Mouse (Mus musculus): ENCODE measurements around the gene 1700001P01Rik. TPM values are rescaled to one million over a fixed set of nuclear protein-coding genes. Genes with fewer than 3 reads are reported as not detected.
A peak's percentile ranks its signal among the peaks of the same experiment; 100 is the strongest.

Gene 1700001P01Rik
- polyA plus RNA-seq, 1 experiment: not detected

GRCm38 (mm10) chr11:97818571-97818970 is 42.9 kb upstream of the 1700001P01Rik start:
- Histone ChIP-seq H3K4me1 (ENCODE audit: control insufficient read depth, insufficient read depth, low read length) (peaks cover 34% of the 10 kb centered on the region), H3K4me3 (ENCODE audit: insufficient read depth, low read length) (no peak overlapping the region), H3K27ac (ENCODE audit: insufficient read depth, low read length) (peak overlapping the region; percentile 43)
- no peak for TF ChIP-seq CTCF (IDR thresholded peaks at IDR 0.05; ENCODE audit: borderline replicate concordance, insufficient read depth, low read length)
- no peak for TF ChIP-seq POLR2A (IDR thresholded peaks at IDR 0.05; ENCODE audit: low read depth, low read length)

DNA sequence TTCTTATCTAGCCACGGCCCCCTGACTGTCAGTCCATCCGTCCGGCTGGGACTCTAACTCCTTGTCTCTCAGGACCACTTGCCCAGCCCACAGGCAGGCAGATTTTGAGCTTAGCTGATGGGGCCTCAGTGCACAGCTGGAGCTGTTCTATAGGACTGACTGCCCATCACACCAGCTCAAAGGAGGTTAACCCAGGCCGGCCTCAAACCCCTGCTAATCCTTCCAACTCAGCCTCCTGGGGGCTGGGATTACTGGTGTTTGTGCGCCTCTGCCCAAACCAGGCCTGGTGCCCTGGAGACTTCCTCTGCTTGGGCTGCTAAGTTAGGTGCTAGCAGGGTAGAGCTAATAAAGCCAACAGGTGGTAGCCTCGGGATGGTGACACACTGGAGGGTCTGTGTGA is 42.3 kb upstream of the 1700001P01Rik start:
- no peak for TF ChIP-seq CTCF (IDR thresholded peaks at IDR 0.05; ENCODE audit: borderline replicate concordance, insufficient read depth, low read length)
- no peak for TF ChIP-seq POLR2A (IDR thresholded peaks at IDR 0.05; ENCODE audit: low read depth, low read length)
- Histone ChIP-seq H3K27ac (ENCODE audit: insufficient read depth, low read length) (peak overlapping the region; percentile 31; the same call in 1 of the 2 replicates), H3K4me1 (ENCODE audit: control insufficient read depth, insufficient read depth, low read length) (peaks cover 38% of the 10 kb centered on the region), H3K4me3 (ENCODE audit: insufficient read depth, low read length) (no peak overlapping the region)

DNA sequence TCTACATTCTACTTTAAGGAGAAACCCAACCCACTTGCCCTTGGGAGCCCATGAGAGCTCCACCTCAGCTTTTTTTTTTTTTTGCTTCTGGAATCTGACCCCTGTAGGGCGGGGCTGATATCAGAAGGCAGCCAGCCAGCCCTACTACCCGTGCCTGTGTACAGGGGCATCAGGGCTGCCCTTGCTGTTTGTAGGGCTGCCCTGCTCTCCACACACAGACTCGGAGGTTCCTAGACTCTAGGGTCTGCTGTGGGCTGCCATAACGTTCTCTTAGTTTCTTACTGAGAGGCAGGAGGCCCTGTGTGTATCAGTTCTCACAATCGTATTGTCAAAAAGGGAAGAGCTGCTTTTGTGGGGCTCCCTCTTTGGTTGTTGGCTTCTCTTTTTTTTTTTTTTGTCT is 41.7 kb upstream of the 1700001P01Rik start:
- peak overlapping the region; percentile 34 for H3K27ac ChIP-seq (ENCODE audit: insufficient read depth, low read length)
- peaks cover 44% of the 10 kb centered on the region for H3K4me1 ChIP-seq (ENCODE audit: control insufficient read depth, insufficient read depth, low read length)
- no peak for TF ChIP-seq POLR2A (IDR thresholded peaks at IDR 0.05; ENCODE audit: low read depth, low read length)
- no peak for TF ChIP-seq CTCF (IDR thresholded peaks at IDR 0.05; ENCODE audit: borderline replicate concordance, insufficient read depth, low read length)
- no peak overlapping the region for H3K4me3 ChIP-seq (ENCODE audit: insufficient read depth, low read length)

GRCm38 (mm10) chr11:97816916-97817315 is 41.2 kb upstream of the 1700001P01Rik start:
- TF ChIP-seq CTCF (IDR thresholded peaks at IDR 0.05; ENCODE audit: borderline replicate concordance, insufficient read depth, low read length): no peak
- TF ChIP-seq POLR2A (IDR thresholded peaks at IDR 0.05; ENCODE audit: low read depth, low read length): no peak
- Histone ChIP-seq H3K27ac (ENCODE audit: insufficient read depth, low read length) (peak overlapping the region; percentile 2; the same call in 1 of the 2 replicates), H3K4me3 (ENCODE audit: insufficient read depth, low read length) (no peak overlapping the region), H3K4me1 (ENCODE audit: control insufficient read depth, insufficient read depth, low read length) (peaks cover 45% of the 10 kb centered on the region)

GRCm38 (mm10) chr11:97816176-97816575 is 40.5 kb upstream of the 1700001P01Rik start:
- Histone ChIP-seq H3K4me3 (ENCODE audit: insufficient read depth, low read length) (no peak overlapping the region), H3K4me1 (ENCODE audit: control insufficient read depth, insufficient read depth, low read length) (peaks cover 39% of the 10 kb centered on the region), H3K27ac (ENCODE audit: insufficient read depth, low read length) (no peak overlapping the region)
- no peak for TF ChIP-seq CTCF (IDR thresholded peaks at IDR 0.05; ENCODE audit: borderline replicate concordance, insufficient read depth, low read length)
- TF ChIP-seq POLR2A (IDR thresholded peaks at IDR 0.05; ENCODE audit: low read depth, low read length): no peak

- peaks cover 38% of the 10 kb centered on the region for H3K4me1 ChIP-seq (ENCODE audit: control insufficient read depth, insufficient read depth, low read length)
- no peak overlapping the region for H3K27ac ChIP-seq (ENCODE audit: insufficient read depth, low read length)
- no peak overlapping the region for H3K4me3 ChIP-seq (ENCODE audit: insufficient read depth, low read length)
- TF ChIP-seq POLR2A (IDR thresholded peaks at IDR 0.05; ENCODE audit: low read depth, low read length): no peak
- no peak for TF ChIP-seq CTCF (IDR thresholded peaks at IDR 0.05; ENCODE audit: borderline replicate concordance, insufficient read depth, low read length)
Observed at GRCm38 (mm10) chr11:97815736-97816135, 40.0 kb upstream of the 1700001P01Rik start.

DNA sequence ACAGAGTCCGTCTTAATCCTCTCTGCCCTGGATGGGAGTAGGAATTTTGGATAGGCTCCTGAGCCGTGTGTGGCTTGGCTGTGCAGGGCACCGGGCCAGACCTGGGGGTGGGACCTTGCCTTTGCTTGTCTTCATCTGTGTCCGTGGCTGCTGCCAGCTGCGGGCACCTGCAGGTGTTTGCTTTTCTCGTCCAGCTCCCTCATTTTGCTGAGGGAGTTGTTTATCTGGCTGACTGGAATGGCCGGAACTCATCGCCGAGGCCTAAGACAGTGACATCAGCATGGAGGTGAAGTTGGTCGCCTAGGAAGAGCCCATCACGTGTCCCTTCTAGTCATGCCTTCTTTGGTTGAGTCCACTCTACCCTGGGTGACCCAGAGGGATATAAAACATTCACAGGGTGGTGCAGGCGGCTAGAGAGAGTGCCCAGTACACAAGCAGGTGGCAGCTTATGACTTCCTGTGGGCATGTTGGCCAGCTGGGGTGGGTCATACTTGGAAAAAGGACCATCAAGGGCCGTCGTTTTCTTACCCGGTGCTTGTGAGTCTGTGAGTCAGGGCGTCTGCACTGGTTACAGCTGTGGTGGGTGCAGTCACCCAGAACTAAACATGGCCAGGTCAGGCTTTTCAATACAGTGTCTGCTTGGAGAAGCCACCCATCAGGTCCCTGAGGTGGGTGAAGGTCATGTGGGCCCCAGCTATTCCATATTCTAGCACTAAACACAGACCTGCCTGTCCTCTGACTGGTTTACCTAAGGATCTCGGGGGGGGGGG is 38.2 kb upstream of the 1700001P01Rik start:
- Histone ChIP-seq H3K4me1 (ENCODE audit: control insufficient read depth, insufficient read depth, low read length) (peaks cover 52% of the 10 kb centered on the region), H3K27ac (ENCODE audit: insufficient read depth, low read length) (no peak overlapping the region), H3K4me3 (ENCODE audit: insufficient read depth, low read length) (no peak overlapping the region)
- no peak for TF ChIP-seq CTCF (IDR thresholded peaks at IDR 0.05; ENCODE audit: borderline replicate concordance, insufficient read depth, low read length)
- TF ChIP-seq POLR2A (IDR thresholded peaks at IDR 0.05; ENCODE audit: low read depth, low read length): no peak

- TF ChIP-seq CTCF (IDR thresholded peaks at IDR 0.05; ENCODE audit: borderline replicate concordance, insufficient read depth, low read length) (no peak), POLR2A (IDR thresholded peaks at IDR 0.05; ENCODE audit: low read depth, low read length) (no peak)
- no peak overlapping the region for H3K27ac ChIP-seq (ENCODE audit: insufficient read depth, low read length)
- no peak overlapping the region for H3K4me3 ChIP-seq (ENCODE audit: insufficient read depth, low read length)
- peaks cover 55% of the 10 kb centered on the region for H3K4me1 ChIP-seq (ENCODE audit: control insufficient read depth, insufficient read depth, low read length)
Observed at GRCm38 (mm10) chr11:97813085-97813484, 37.4 kb upstream of the 1700001P01Rik start.

DNA sequence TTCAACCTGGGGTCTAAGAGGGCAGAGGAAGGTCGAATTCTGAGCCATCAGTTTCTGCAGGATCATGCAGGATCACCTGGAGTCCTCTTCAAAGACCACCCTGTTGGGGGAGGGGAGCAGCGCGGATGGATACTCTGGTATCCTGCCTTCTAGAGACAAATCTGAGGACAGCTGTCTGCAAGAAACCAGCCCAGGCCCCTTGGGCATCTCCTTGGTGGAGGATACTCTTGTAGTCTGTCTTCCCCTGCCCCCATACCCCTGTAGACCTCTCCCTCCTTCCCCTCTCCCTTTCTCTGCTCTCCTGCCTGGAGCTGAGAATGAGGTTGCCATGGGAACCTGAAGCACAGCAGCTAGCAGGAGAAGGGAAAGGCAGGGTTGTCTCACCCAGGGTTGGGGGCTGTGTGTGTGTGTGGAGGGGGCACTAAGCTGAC is 36.8 kb upstream of the 1700001P01Rik start:
- no peak overlapping the region for H3K4me3 ChIP-seq (ENCODE audit: insufficient read depth, low read length)
- H3K27ac ChIP-seq (ENCODE audit: insufficient read depth, low read length): no peak overlapping the region
- TF ChIP-seq POLR2A (IDR thresholded peaks at IDR 0.05; ENCODE audit: low read depth, low read length) (no peak), CTCF (IDR thresholded peaks at IDR 0.05; ENCODE audit: borderline replicate concordance, insufficient read depth, low read length) (no peak)
- peaks cover 55% of the 10 kb centered on the region for H3K4me1 ChIP-seq (ENCODE audit: control insufficient read depth, insufficient read depth, low read length)

- Histone ChIP-seq H3K4me1 (ENCODE audit: control insufficient read depth, insufficient read depth, low read length) (peaks cover 55% of the 10 kb centered on the region), H3K27ac (ENCODE audit: insufficient read depth, low read length) (no peak overlapping the region), H3K4me3 (ENCODE audit: insufficient read depth, low read length) (no peak overlapping the region)
- TF ChIP-seq CTCF (IDR thresholded peaks at IDR 0.05; ENCODE audit: borderline replicate concordance, insufficient read depth, low read length) (no peak), POLR2A (IDR thresholded peaks at IDR 0.05; ENCODE audit: low read depth, low read length) (no peak)
Observed at GRCm38 (mm10) chr11:97811569-97812362, 36.0 kb upstream of the 1700001P01Rik start.
